Mouse (Mus musculus) activated CD4-positive, CD25-positive, alpha-beta regulatory T cell, adult 4 months (primary cell): ENCODE data around the gene Dapk2. TPM values are rescaled to one million over a fixed set of nuclear protein-coding genes. Genes with fewer than 3 reads are reported as not detected.
A peak's percentile ranks its signal among the peaks of the same experiment; 100 is the strongest.

Experiments
- ATAC-seq: one replicate; pipeline ENCODE4 v1.8.0; 2017
- polyA plus RNA-seq, 2 experiments: library from polyadenylated mRNA; unstranded; fragments of 100-300 nt; shearing (Covaris generic); gene quantifications; one replicate each; pipeline ENCODE4 v1.2.1; 2017

Gene Dapk2
- polyA plus RNA-seq, 2 experiments from 2014 or later = 0.82 to 2.6 TPM

GRCm38 (mm10) chr9:66189026-66189425 lies 31.0 kb downstream of the Dapk2 start:
- ATAC-seq = no peak

GRCm38 (mm10) chr9:66194003-66194402 lies 36.0 kb downstream of the Dapk2 start:
- ATAC-seq = no peak

GRCm38 (mm10) chr9:66196561-66196960 lies 38.5 kb downstream of the Dapk2 start:
- no peak for ATAC-seq

GRCm38 (mm10) chr9:66198533-66198932 lies 40.5 kb downstream of the Dapk2 start:
- no peak for ATAC-seq

- ATAC-seq = no peak
Observed at GRCm38 (mm10) chr9:66199657-66200410, 41.8 kb downstream of the Dapk2 start.

GRCm38 (mm10) chr9:66200411-66200789 lies 42.4 kb downstream of the Dapk2 start:
- no peak for ATAC-seq

GRCm38 (mm10) chr9:66201665-66202064 lies 43.6 kb downstream of the Dapk2 start:
- ATAC-seq = no peak

GRCm38 (mm10) chr9:66202463-66202862 lies 44.4 kb downstream of the Dapk2 start:
- no peak for ATAC-seq

- ATAC-seq = no peak
Observed at GRCm38 (mm10) chr9:66205702-66206101, 47.7 kb downstream of the Dapk2 start.

GRCm38 (mm10) chr9:66206825-66207224 lies 48.8 kb downstream of the Dapk2 start:
- no peak for ATAC-seq

- no peak for ATAC-seq
Observed at GRCm38 (mm10) chr9:66211420-66211819, 53.4 kb downstream of the Dapk2 start.

GRCm38 (mm10) chr9:66212088-66212487 lies 54.1 kb downstream of the Dapk2 start:
- no peak for ATAC-seq

- no peak for ATAC-seq
Observed at GRCm38 (mm10) chr9:66212802-66213201, 54.8 kb downstream of the Dapk2 start.

GRCm38 (mm10) chr9:66213386-66214032 lies 55.5 kb downstream of the Dapk2 start:
- ATAC-seq = no peak

- ATAC-seq = no peak
Observed at GRCm38 (mm10) chr9:66215551-66215950, 57.5 kb downstream of the Dapk2 start.

- no peak for ATAC-seq
Observed at GRCm38 (mm10) chr9:66217970-66218369, 59.9 kb downstream of the Dapk2 start.

- no peak for ATAC-seq
Observed at GRCm38 (mm10) chr9:66218917-66219725, 61.1 kb downstream of the Dapk2 start.

- no peak for ATAC-seq
Observed at GRCm38 (mm10) chr9:66223872-66224271, 65.8 kb downstream of the Dapk2 start.

- peak; percentile 32 for ATAC-seq
Observed at GRCm38 (mm10) chr9:66225737-66226485, 67.9 kb downstream of the Dapk2 start.

- ATAC-seq = no peak
Observed at GRCm38 (mm10) chr9:66228456-66229151, 70.6 kb downstream of the Dapk2 start.

GRCm38 (mm10) chr9:66231820-66232479 lies 73.9 kb downstream of the Dapk2 start:
- ATAC-seq = no peak
